Mouse (Mus musculus) E14TG2a.4 (cell line): ENCODE results near the gene Gpt2.

Source experiments
- H3K27me3 ChIP-seq: 2 replicates; pipeline ENCODE4 v1.6.1; 2014; ENCODE audit warnings: low read length, control low read depth; ENCODE audit not compliant: insufficient read depth
- H3K36me3 ChIP-seq: 2 replicates; pipeline ENCODE4 v1.6.1; 2014; ENCODE audit warnings: low read length, control low read depth; ENCODE audit not compliant: insufficient read depth
- H3K4me1 ChIP-seq: replicated peaks from 2 replicates; pipeline ENCODE4 v1.6.1; 2014; ENCODE audit warnings: low read depth, low read length, control low read depth
- H3K4me3 ChIP-seq: replicated peaks from 2 replicates; pipeline ENCODE4 v1.5.1; 2014; ENCODE audit warnings: mild to moderate bottlenecking, low read length
- H3K9me3 ChIP-seq: 2 replicates; pipeline ENCODE4 v1.6.1; 2014; ENCODE audit warnings: low read length, control low read depth
- CTCF ChIP-seq: conservative IDR thresholded peaks from 2 replicates; pipeline ENCODE4 v1.5.1; 2014; ENCODE audit warnings: low read length
- NANOG ChIP-seq: IDR thresholded peaks from 2 replicates; pipeline ENCODE4 v1.6.1; 2014; ENCODE audit warnings: borderline replicate concordance, low read length, mixed read lengths
- POU5F1 ChIP-seq: IDR thresholded peaks from 2 replicates; pipeline ENCODE4 v1.6.1; 2014; ENCODE audit warnings: low read length, borderline replicate concordance

The Gpt2 gene

DNA sequence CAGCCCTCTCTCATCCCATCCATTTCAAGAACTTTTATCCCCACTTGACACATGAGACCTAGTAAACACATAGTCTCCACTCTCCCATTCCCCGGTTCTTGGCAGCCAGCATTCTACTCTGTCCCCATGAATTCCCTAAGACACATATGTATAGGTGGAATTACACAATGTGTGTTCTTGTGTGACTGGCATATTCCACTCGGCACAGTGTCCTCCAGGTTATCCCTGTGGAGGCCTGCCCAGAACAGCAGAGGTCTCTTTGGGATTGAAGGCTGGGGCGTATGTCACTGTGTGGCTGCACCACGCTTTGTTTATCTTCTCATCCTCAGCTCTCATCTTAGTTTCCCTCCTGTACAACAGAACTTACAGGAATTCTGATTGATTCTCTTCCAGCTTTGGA, 28.2 kb downstream of the Gpt2 start:
- H3K9me3 ChIP-seq: no peaks in the 10 kb centered on the region
- no peak overlapping the region for H3K4me3 ChIP-seq
- H3K36me3 ChIP-seq: peaks cover 98% of the 10 kb centered on the region
- TF ChIP-seq POU5F1: no peak
- no peak for TF ChIP-seq NANOG
- no peak for TF ChIP-seq CTCF
- H3K27me3 ChIP-seq: no peaks in the 10 kb centered on the region
- peaks cover 77% of the 10 kb centered on the region for H3K4me1 ChIP-seq

GRCm38 (mm10) chr8:85521332-85521731, 29.0 kb downstream of the Gpt2 start:
- TF ChIP-seq NANOG: no peak
- TF ChIP-seq POU5F1: no peak
- TF ChIP-seq CTCF: no peak
- Histone ChIP-seq H3K4me3 (no peak overlapping the region), H3K36me3 (peaks cover 97% of the 10 kb centered on the region), H3K27me3 (no peaks in the 10 kb centered on the region), H3K9me3 (no peaks in the 10 kb centered on the region), H3K4me1 (peaks cover 78% of the 10 kb centered on the region)

- peaks cover 76% of the 10 kb centered on the region for H3K4me1 ChIP-seq
- TF ChIP-seq NANOG (no peak), POU5F1 (no peak)
- H3K36me3 ChIP-seq: peaks cover 89% of the 10 kb centered on the region
- H3K4me3 ChIP-seq: no peak overlapping the region
- H3K27me3 ChIP-seq: no peaks in the 10 kb centered on the region
- H3K9me3 ChIP-seq: no peaks in the 10 kb centered on the region
Measured at GRCm38 (mm10) chr8:85524086-85524485, 31.7 kb downstream of the Gpt2 start.

GRCm38 (mm10) chr8:85526105-85526504, 33.7 kb downstream of the Gpt2 start:
- Histone ChIP-seq H3K9me3 (peaks cover 2% of the 10 kb centered on the region; the same call in 1 of the 2 replicates), H3K27me3 (no peaks in the 10 kb centered on the region), H3K4me1 (peaks cover 69% of the 10 kb centered on the region), H3K4me3 (0 out of 2 replicates have a peak overlapping the region, but pooled peaks have one; percentile 4), H3K36me3 (peaks cover 70% of the 10 kb centered on the region)
- TF ChIP-seq NANOG: no peak
- TF ChIP-seq CTCF: peak; percentile 91
- no peak for TF ChIP-seq POU5F1

- H3K4me3 ChIP-seq: no peak overlapping the region
- peaks cover 64% of the 10 kb centered on the region for H3K4me1 ChIP-seq
- peaks cover 45% of the 10 kb centered on the region for H3K36me3 ChIP-seq
- peaks cover 2% of the 10 kb centered on the region; the same call in 1 of the 2 replicates for H3K9me3 ChIP-seq
- no peaks in the 10 kb centered on the region for H3K27me3 ChIP-seq
- TF ChIP-seq CTCF: no peak
- TF ChIP-seq NANOG: no peak
Measured at GRCm38 (mm10) chr8:85528959-85529358, 36.6 kb downstream of the Gpt2 start.

DNA sequence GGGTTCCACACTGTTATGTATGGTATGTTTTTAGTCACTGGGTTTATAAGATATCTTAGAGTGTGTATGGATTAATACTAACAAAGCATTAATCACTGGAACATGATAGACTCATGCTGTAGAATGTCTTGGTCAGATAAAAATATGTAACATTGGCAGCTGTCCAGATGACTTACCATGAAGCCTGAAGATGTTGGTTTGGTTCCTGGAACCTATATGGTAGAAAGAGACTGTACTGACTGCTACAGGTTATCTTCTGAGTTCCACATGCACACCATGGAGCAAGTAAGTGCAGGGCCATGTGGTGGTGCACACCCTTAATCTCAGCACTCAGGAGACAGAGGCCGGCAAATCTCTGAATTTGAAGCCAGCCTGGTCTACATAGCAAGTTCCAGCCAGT, 38.3 kb downstream of the Gpt2 start:
- no peaks in the 10 kb centered on the region for H3K27me3 ChIP-seq
- peaks cover 52% of the 10 kb centered on the region for H3K4me1 ChIP-seq
- TF ChIP-seq NANOG: no peak
- TF ChIP-seq POU5F1: no peak
- TF ChIP-seq CTCF: no peak
- peaks cover 2% of the 10 kb centered on the region; the same call in 1 of the 2 replicates for H3K9me3 ChIP-seq
- H3K4me3 ChIP-seq: no peak overlapping the region
- H3K36me3 ChIP-seq: peaks cover 40% of the 10 kb centered on the region

GRCm38 (mm10) chr8:85531471-85531870, 39.1 kb downstream of the Gpt2 start:
- H3K4me3 ChIP-seq: no peak overlapping the region
- H3K36me3 ChIP-seq: peaks cover 40% of the 10 kb centered on the region
- no peak for TF ChIP-seq POU5F1
- TF ChIP-seq CTCF: no peak
- TF ChIP-seq NANOG: no peak
- H3K9me3 ChIP-seq: peaks cover 2% of the 10 kb centered on the region; the same call in 1 of the 2 replicates
- peaks cover 45% of the 10 kb centered on the region for H3K4me1 ChIP-seq
- no peaks in the 10 kb centered on the region for H3K27me3 ChIP-seq

- TF ChIP-seq POU5F1: no peak
- no peak for TF ChIP-seq CTCF
- no peak for TF ChIP-seq NANOG
- Histone ChIP-seq H3K36me3 (peaks cover 45% of the 10 kb centered on the region), H3K27me3 (no peaks in the 10 kb centered on the region), H3K4me1 (peaks cover 32% of the 10 kb centered on the region), H3K9me3 (peaks cover 2% of the 10 kb centered on the region; the same call in 1 of the 2 replicates), H3K4me3 (no peak overlapping the region)
Measured at GRCm38 (mm10) chr8:85532843-85533242, 40.5 kb downstream of the Gpt2 start.

- Histone ChIP-seq H3K27me3 (no peaks in the 10 kb centered on the region), H3K9me3 (peaks cover 2% of the 10 kb centered on the region; the same call in 1 of the 2 replicates), H3K36me3 (peaks cover 46% of the 10 kb centered on the region), H3K4me3 (no peak overlapping the region), H3K4me1 (peaks cover 27% of the 10 kb centered on the region)
- TF ChIP-seq CTCF: no peak
Measured at GRCm38 (mm10) chr8:85533434-85533833, 41.1 kb downstream of the Gpt2 start.
